Mouse (Mus musculus) cerebral cortex, adult 2 months (tissue): ENCODE results near the gene Zmym2.

Experiments
- WGBS: fragments of 180-500 bp; shearing (Covaris S2); methylation state at CpG from one replicate; pipeline ENCODE4 v1.1.7; 2018; 5-methylcytosine and 5-hydroxymethylcytosine counted together

The Zmym2 gene

GRCm38 (mm10) chr14:56886594-56887513 is at the start of gene Zmym2:
TSS of gene Zmym2 (plus strand) at chr14:56886653.
- WGBS: 1% methylated on average over 45 of the region's 87 CpGs

- WGBS: 70% methylated on average over 4 of the region's 4 CpGs
Observed at GRCm38 (mm10) chr14:56844033-56844432, 42.4 kb upstream of the Zmym2 start.

GRCm38 (mm10) chr14:56844507-56844906 is 41.9 kb upstream of the Zmym2 start:
- 31% methylated on average over 2 of the region's 2 CpGs for WGBS

GRCm38 (mm10) chr14:56848322-56848721 is 38.1 kb upstream of the Zmym2 start:
- WGBS: 69% methylated on average over 2 of the region's 2 CpGs

GRCm38 (mm10) chr14:56849681-56850080 is 36.8 kb upstream of the Zmym2 start:
- WGBS: 65% methylated on average over 2 of the region's 2 CpGs

- WGBS: 81% methylated on average over 8 of the region's 8 CpGs
Observed at GRCm38 (mm10) chr14:56864041-56864440, 22.4 kb upstream of the Zmym2 start.

GRCm38 (mm10) chr14:56864641-56865040 is 21.8 kb upstream of the Zmym2 start:
- 19% methylated on average over 13 of the region's 13 CpGs for WGBS

- 5% methylated on average over 30 of the region's 30 CpGs for WGBS
Observed at GRCm38 (mm10) chr14:56865112-56865511, 21.3 kb upstream of the Zmym2 start.

GRCm38 (mm10) chr14:56873525-56873924 is 12.9 kb upstream of the Zmym2 start:
- WGBS: 88% methylated on average over 5 of the region's 5 CpGs

GRCm38 (mm10) chr14:56881271-56881670 is 5.2 kb upstream of the Zmym2 start:
- WGBS: 80% methylated on average over 3 of the region's 3 CpGs

GRCm38 (mm10) chr14:56883431-56883830 is 3.0 kb upstream of the Zmym2 start:
- 98% methylated on average over 1 of the region's 1 CpGs for WGBS

GRCm38 (mm10) chr14:56885308-56885771 is 1.1 kb upstream of the Zmym2 start:
- WGBS: under 1% methylated on average over 36 of the region's 36 CpGs

- under 1% methylated on average over 52 of the region's 69 CpGs for WGBS
Observed at GRCm38 (mm10) chr14:56885986-56886593, 363 bp upstream of the Zmym2 start.

GRCm38 (mm10) chr14:56887514-56887880 is 1.0 kb downstream of the Zmym2 start:
- WGBS: 0% methylated on average over 3 of the region's 3 CpGs

GRCm38 (mm10) chr14:56887887-56888286 is 1.4 kb downstream of the Zmym2 start:
- WGBS: 1% methylated on average over 9 of the region's 9 CpGs

GRCm38 (mm10) chr14:56888416-56888815 is 2.0 kb downstream of the Zmym2 start:
- WGBS: 74% methylated on average over 2 of the region's 2 CpGs

GRCm38 (mm10) chr14:56894417-56894816 is 8.0 kb downstream of the Zmym2 start:
- 85% methylated on average over 2 of the region's 2 CpGs for WGBS

- WGBS: 100% methylated on average over 1 of the region's 1 CpGs
Observed at GRCm38 (mm10) chr14:56896521-56896920, 10.1 kb downstream of the Zmym2 start.

GRCm38 (mm10) chr14:56897475-56897874 is 11.0 kb downstream of the Zmym2 start:
- 78% methylated on average over 2 of the region's 2 CpGs for WGBS

- 77% methylated on average over 6 of the region's 6 CpGs for WGBS
Observed at GRCm38 (mm10) chr14:56903039-56903438, 16.6 kb downstream of the Zmym2 start.

GRCm38 (mm10) chr14:56905696-56906095 is 19.2 kb downstream of the Zmym2 start:
- 89% methylated on average over 1 of the region's 1 CpGs for WGBS

- 40% methylated on average over 3 of the region's 3 CpGs for WGBS
Observed at GRCm38 (mm10) chr14:56918532-56918931, 32.1 kb downstream of the Zmym2 start.

- WGBS: 94% methylated on average over 6 of the region's 6 CpGs
Observed at GRCm38 (mm10) chr14:56935481-56935880, 49.0 kb downstream of the Zmym2 start.
